Mouse (Mus musculus) fat pad, adult 2 months (tissue): ENCODE measurements around the gene Col13a1.

Source experiments
- DNase-seq: peaks from one replicate; pipeline ENCODE4 v3.0.0-alpha.2; 2011; ENCODE audit warnings: low read depth, low spot score; ENCODE audit errors: extremely low read depth

The Col13a1 gene

DNA sequence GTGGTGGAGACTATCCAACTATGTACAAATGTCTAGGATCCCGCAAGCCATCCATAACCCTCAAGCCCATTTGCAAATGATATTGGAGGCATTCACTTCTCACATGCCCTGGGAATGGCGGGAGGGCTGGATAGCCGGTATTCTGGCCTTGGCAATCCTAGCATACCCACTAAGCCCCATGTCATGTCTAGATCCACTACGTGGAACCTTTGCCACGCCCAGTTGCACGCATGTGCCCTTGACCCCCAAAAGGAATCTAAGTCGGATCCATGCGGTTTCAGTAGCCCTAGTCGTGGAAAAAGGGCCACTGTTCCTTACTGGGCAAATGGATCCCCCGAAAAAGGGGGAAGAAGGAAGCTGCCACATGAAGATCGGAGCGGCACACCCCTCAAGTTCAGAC, 147.7 kb downstream of the Col13a1 start:
- DNase-seq: no peak

DNA sequence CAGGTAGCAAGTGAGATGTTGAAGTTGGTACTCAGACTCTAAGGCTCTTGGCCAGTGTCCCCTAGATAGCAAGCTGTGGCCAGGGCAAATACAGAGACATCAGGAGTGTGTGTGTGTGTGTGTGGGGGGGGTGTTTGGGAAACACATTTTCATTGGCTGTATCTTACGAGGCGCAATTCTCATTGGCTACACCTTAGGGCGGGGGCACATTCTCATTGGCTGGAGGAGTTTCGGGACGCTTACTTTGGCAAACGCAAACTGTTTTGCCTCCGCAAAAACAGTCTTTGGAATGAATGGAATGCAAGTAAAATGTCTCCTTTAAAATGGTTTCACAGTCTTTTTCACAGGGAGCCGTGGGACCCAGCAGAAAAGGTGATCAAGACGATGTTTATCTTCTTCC, 148.1 kb downstream of the Col13a1 start:
- no peak for DNase-seq

- DNase-seq: no peak
These were observed 149.9 kb downstream of the Col13a1 start for GRCm38 (mm10) chr10:61829046-61829445.

- no peak for DNase-seq
These were observed 150.7 kb downstream of the Col13a1 start for GRCm38 (mm10) chr10:61827950-61828936.

DNA sequence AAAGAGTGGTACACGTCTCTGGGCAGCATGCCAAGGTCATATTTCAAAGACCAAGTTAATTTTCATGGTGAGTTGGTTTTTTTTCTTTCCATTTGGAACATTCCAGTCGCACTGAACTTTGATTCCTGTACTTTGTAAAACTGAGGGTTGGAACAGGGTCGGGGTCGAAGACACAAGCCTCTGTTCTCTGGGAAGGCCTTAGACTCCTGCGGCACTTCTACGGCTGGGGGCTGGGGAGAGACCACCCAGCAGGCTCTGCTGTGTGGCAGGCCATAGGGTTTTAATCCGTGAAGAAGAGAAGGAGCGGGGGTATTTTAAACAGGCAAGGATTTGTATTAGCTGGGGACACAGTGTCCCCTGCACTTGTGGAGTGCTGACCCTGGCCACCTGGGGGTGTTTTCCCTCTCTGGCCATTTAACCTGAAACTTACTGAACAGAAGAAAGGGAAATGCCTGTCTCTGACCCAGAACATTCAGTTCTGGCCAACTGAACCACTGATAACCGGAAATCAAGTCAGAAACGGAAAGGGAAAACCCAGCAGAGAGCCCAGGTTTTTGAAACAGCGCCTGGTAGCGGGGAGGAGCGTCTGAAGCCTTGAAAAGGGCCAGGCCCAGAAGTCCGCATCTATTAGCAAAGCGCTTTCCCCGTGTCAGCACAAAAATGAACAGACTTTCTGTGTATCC, 152.0 kb downstream of the Col13a1 start:
- DNase-seq: no peak

DNA sequence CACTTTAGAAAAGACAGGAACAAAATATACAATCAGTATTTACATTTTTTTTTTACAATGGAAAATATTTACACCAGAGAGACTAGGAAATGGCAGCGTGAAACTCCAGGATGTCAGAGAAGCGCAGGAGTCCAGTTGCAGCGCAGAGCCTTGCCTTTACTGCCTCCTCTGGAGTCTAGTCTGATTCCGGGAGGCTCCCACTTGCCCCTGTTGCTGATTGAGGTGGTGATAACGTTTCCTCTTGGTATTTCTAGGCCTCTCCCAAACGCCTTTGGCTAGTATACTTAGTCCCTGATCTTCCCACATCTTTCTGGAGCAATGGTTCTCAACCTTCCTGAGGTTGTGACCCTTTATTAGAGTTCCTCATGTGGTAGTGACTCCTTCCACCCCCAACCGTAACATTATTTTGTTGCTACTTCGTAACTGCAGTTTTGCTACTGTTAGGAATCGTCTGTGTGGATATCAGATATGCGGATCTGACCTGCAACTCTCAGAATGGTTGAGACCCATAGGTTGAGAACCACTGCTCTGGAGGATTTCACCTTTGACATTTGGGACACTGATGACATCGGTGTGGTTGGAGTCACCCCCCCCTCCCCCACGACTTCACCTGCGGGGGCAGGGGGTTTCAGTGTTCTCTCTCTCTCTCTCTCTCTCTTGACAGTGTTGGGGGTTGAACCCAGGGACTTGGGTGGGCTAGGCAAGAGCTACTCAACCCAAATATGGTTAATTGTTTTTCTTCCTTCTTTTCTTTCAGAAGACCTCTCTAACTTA, 152.7 kb downstream of the Col13a1 start:
- DNase-seq: no peak

- no peak for DNase-seq
These were observed 153.4 kb downstream of the Col13a1 start for GRCm38 (mm10) chr10:61825536-61825935.

GRCm38 (mm10) chr10:61823731-61824115, 155.2 kb downstream of the Col13a1 start:
- no peak for DNase-seq

GRCm38 (mm10) chr10:61822968-61823730, 155.8 kb downstream of the Col13a1 start:
- DNase-seq: no peak

- DNase-seq: no peak
These were observed 158.9 kb downstream of the Col13a1 start for GRCm38 (mm10) chr10:61820050-61820449.

- no peak for DNase-seq
These were observed 166.9 kb downstream of the Col13a1 start for GRCm38 (mm10) chr10:61811987-61812386.

DNA sequence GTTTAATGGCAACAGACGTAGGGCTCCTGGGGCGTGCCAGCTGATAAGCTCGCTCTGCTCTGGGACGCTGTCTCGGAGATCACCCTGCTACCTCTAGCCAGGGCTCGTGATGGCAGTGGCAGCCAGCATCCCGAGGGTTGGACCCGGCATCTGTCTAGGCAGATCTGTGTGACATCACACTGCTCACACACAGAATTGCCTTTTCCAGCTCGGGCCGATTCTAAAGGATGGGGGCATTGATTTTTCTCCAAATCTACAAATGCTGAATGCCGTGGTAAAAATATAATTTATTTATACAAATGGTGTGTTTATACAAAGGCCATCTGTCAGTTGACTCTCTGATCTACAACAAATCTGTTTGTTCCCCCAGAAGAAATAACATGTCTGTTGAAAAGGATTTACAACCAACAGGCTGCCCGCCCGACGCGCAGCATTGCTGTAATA, 180.8 kb downstream of the Col13a1 start:
- no peak for DNase-seq

GRCm38 (mm10) chr10:61795458-61795857, 183.4 kb downstream of the Col13a1 start:
- DNase-seq: no peak

DNA sequence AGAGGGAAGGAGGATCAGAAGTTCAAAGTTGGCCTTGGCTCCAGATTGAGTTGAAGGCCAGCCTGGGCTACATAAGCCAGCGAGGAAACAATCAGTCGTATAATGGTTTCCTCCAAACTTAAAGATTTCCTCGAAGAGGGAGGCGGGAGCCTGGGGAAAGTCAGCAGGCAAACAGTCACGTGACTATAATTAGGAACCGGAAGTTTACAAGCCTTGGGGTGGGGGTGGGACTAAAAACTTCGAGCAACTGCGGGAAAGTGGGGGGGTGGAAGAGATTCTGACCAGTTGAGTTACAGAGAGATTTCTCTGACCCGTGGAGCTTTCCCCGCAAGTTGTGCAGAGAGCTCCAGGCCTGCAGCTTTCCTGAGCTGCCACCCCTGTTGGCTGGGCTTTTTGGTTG, 183.9 kb downstream of the Col13a1 start:
- no peak for DNase-seq

DNA sequence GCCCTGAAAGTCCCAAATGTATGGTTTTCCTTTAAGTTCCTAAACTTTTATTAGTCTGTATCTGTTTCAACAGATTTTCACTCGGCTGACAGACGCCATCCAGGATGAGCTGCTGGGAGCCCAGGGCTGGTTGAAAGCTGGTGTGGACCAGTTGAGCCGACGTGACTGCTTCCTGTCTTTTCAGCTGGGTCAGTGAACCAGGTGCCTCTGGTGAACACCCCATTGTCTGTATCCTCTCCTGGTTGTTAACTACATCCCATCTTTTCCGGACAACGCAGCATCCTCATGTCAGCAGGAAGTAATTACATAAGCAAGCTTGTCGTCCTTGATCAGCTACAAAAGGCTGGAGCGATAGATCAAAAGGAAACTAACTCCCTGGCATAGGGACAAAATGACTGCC, 185.9 kb downstream of the Col13a1 start:
- DNase-seq: no peak

DNA sequence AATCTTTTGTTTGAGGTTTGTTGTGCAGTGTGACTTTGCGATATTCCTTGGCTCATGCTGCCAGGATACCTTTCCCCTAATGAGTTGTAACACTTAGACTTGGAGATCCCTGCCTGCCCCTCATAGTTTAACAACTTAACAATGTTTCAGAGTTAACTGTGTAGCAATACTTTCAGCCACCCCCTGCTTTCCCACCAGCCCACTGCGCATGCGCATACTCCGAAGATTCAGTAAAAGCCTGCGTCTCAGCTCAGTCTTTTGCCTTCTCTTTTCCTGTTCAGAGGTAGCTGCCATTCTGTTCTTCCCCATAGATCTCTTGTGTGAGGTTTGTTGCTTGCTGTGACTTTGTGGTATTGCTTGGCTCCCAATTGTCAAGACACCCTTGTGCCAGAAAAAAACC, 190.4 kb downstream of the Col13a1 start:
- no peak for DNase-seq
